Mouse (Mus musculus): ENCODE measurements around the gene Zfp653. TPM values are rescaled to one million over a fixed set of nuclear protein-coding genes. Genes with fewer than 3 reads are reported as not detected.

Gene Zfp653
- polyA plus RNA-seq, 1 experiment from 2014 or later: 14.2 TPM

DNA sequence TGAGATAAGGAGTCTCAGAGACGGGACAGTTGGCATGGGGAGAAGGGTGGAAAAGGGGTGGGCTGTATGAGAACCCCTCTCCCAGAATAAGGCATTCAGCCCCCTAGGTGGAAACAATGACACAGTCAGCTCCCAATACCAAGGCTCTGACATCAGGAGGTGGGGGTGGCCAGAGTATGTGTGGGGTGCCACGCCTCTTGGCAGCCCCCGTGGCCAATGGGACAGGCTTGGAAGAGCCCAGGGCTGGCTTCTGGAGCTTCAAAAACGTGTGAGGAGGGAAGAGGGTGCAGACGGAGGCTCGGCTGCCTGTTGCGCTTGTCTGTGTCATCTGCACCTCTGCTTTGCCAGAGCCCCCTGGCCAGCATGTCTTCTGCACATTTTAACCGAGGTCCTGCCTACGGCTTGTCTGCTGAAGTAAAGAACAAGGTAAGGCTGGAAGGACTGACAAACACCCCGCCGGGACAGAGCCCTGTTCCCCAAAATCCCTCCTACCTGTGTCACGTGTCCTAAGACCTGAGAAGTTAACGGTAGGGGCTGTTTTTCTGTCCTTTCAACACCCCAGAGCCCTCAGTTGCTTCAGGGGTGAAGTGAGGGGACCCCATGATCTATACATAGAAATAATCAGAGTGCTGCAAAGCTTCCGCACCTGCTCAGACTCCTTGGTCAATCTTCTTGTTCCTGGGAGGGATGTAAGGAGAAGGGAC is 28.0 kb upstream of the Zfp653 start, which contains the start of gene Cnn1:
TSS of gene Cnn1 (plus strand) at position 224 of the 704 bp plus-strand sequence.
- Histone ChIP-seq H3K9me3 (ENCODE audit: control insufficient read depth, low read length) (no peaks in the 10 kb centered on the region), H3K36me3 (ENCODE audit: control insufficient read depth, insufficient read depth, low read length) (no peaks in the 10 kb centered on the region), H3K4me1 (ENCODE audit: control insufficient read depth, insufficient read depth, low read length) (no peaks in the 10 kb centered on the region), H3K9ac (replicated peaks; ENCODE audit: low read depth, low read length) (no peak within 1 kb of the TSS), H3K4me3 (ENCODE audit: low read depth, low read length) (no peak within 1 kb of the TSS), H3K4me2 (ENCODE audit: low read depth, low read length) (no peak within 1 kb of the TSS), H3K27me3 (ENCODE audit: control insufficient read depth, insufficient read depth, low read length) (peaks cover 20% of the 10 kb centered on the region), H3K27ac (ENCODE audit: low read depth, low read length) (no peak within 1 kb of the TSS)
- no peak for ATAC-seq (ENCODE audit: low read depth)
- 12% methylated on average over 14 of the region's 14 CpGs for WGBS

DNA sequence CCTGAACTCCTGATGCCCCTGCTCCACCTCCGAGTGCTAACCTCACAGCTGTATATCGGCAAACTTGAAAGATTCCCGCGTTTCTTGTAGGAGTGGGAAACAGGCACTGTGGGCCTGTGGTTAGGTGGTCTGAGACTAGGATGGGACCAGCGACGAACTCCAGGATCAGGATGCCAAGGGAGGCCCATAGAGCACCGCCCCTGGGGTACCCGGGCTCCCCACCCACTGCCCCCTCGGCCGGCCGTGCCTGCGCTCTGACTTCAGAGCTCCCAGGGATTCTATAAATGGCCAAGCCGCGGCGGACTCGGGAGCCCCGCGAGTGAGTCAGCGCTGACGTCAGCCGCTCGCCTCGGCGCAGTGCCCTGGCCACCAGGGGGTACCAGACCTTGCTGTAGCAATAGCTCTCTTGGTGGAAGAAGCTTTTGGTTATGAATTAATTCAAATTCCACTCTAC is 24.7 kb upstream of the Zfp653 start:
- Histone ChIP-seq H3K36me3 (ENCODE audit: control insufficient read depth, insufficient read depth, low read length) (no peaks in the 10 kb centered on the region), H3K4me1 (ENCODE audit: control insufficient read depth, insufficient read depth, low read length) (no peaks in the 10 kb centered on the region), H3K27me3 (ENCODE audit: control insufficient read depth, insufficient read depth, low read length) (peaks cover 16% of the 10 kb centered on the region), H3K9ac (replicated peaks; ENCODE audit: low read depth, low read length) (peak overlapping the region; percentile 52), H3K27ac (ENCODE audit: low read depth, low read length) (no peak overlapping the region), H3K9me3 (ENCODE audit: control insufficient read depth, low read length) (no peaks in the 10 kb centered on the region), H3K4me3 (ENCODE audit: low read depth, low read length) (peak overlapping the region; percentile 22), H3K4me2 (ENCODE audit: low read depth, low read length) (peak overlapping the region; percentile 48)
- peak; percentile 60; the same call in 1 of the 2 replicates for ATAC-seq (ENCODE audit: low read depth)
- 4% methylated on average over 24 of the region's 24 CpGs for WGBS

- no peak for ATAC-seq (ENCODE audit: low read depth)
- Histone ChIP-seq H3K9ac (replicated peaks; ENCODE audit: low read depth, low read length) (no peak overlapping the region), H3K4me3 (ENCODE audit: low read depth, low read length) (no peak overlapping the region), H3K4me1 (ENCODE audit: control insufficient read depth, insufficient read depth, low read length) (no peaks in the 10 kb centered on the region), H3K9me3 (ENCODE audit: control insufficient read depth, low read length) (no peaks in the 10 kb centered on the region), H3K36me3 (ENCODE audit: control insufficient read depth, insufficient read depth, low read length) (no peaks in the 10 kb centered on the region), H3K27ac (ENCODE audit: low read depth, low read length) (no peak overlapping the region), H3K27me3 (ENCODE audit: control insufficient read depth, insufficient read depth, low read length) (peaks cover 1% of the 10 kb centered on the region; the same call in 1 of the 2 replicates), H3K4me2 (ENCODE audit: low read depth, low read length) (no peak overlapping the region)
- 94% methylated on average over 6 of the region's 6 CpGs for WGBS
These were observed 21.6 kb upstream of the Zfp653 start for GRCm38 (mm10) chr9:22092746-22093145.

GRCm38 (mm10) chr9:22089986-22090385 is 18.8 kb upstream of the Zfp653 start:
- H3K4me3 ChIP-seq (ENCODE audit: low read depth, low read length): no peak overlapping the region
- peaks cover 6% of the 10 kb centered on the region for H3K4me1 ChIP-seq (ENCODE audit: control insufficient read depth, insufficient read depth, low read length)
- 93% methylated on average over 7 of the region's 7 CpGs for WGBS
- no peak overlapping the region for H3K4me2 ChIP-seq (ENCODE audit: low read depth, low read length)
- no peaks in the 10 kb centered on the region for H3K36me3 ChIP-seq (ENCODE audit: control insufficient read depth, insufficient read depth, low read length)
- no peaks in the 10 kb centered on the region for H3K9me3 ChIP-seq (ENCODE audit: control insufficient read depth, low read length)
- no peak overlapping the region for H3K27ac ChIP-seq (ENCODE audit: low read depth, low read length)
- ATAC-seq (ENCODE audit: low read depth): no peak
- no peaks in the 10 kb centered on the region for H3K27me3 ChIP-seq (ENCODE audit: control insufficient read depth, insufficient read depth, low read length)
- no peak overlapping the region for H3K9ac ChIP-seq (replicated peaks; ENCODE audit: low read depth, low read length)

DNA sequence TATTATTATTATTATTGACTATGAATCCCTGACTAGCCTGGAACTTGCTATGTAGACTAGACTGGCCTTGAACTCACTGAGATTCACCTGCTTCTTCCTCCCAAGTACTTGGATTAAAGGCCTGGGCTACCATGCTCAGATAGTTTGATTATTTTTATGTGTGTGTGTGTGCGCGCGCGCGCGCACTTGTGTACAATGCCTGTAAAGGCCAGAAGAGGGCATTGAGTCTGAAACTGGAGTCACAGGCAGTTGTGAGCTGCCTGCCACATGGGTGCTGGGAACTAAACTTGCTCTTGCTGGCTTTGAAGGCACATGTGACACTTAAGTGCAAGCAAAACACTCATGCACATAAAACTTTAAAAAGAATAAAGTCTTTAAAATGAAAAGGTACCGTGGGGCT is 18.1 kb upstream of the Zfp653 start:
- no peak for ATAC-seq (ENCODE audit: low read depth)
- Histone ChIP-seq H3K27me3 (ENCODE audit: control insufficient read depth, insufficient read depth, low read length) (no peaks in the 10 kb centered on the region), H3K4me3 (ENCODE audit: low read depth, low read length) (no peak overlapping the region), H3K4me1 (ENCODE audit: control insufficient read depth, insufficient read depth, low read length) (peaks cover 6% of the 10 kb centered on the region), H3K4me2 (ENCODE audit: low read depth, low read length) (no peak overlapping the region), H3K36me3 (ENCODE audit: control insufficient read depth, insufficient read depth, low read length) (no peaks in the 10 kb centered on the region), H3K9ac (replicated peaks; ENCODE audit: low read depth, low read length) (no peak overlapping the region), H3K27ac (ENCODE audit: low read depth, low read length) (no peak overlapping the region), H3K9me3 (ENCODE audit: control insufficient read depth, low read length) (no peaks in the 10 kb centered on the region)
- 97% methylated on average over 7 of the region's 7 CpGs for WGBS

DNA sequence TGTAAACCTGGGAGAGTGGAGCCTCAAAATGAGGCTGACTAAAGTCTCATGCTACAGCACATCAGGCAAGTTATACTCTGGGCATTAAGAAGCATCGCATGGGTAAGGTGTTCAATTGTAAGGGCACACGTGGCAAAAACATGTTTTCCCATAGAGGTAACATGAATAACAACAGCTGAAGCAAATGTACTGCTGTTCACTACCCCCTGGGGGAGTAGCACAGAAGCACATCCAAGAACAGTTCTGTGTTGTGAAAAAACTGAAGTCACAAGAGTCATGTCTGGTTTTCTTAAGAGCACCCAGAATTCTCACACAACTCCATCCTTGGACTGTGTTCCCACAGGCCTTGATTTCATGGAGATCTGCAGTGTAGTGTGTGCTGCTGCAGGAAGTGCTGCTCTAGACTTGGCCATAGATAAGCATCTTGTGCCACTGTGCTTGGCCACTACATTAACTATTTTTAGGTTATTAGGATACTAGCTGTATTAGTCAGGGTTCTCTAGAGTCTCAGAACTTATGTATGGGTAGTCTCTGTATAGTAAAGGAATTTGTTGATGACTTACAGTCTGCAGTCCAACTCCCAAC is 15.9 kb upstream of the Zfp653 start:
- Histone ChIP-seq H3K27ac (ENCODE audit: low read depth, low read length) (no peak overlapping the region), H3K9ac (replicated peaks; ENCODE audit: low read depth, low read length) (no peak overlapping the region), H3K27me3 (ENCODE audit: control insufficient read depth, insufficient read depth, low read length) (no peaks in the 10 kb centered on the region), H3K9me3 (ENCODE audit: control insufficient read depth, low read length) (no peaks in the 10 kb centered on the region), H3K4me3 (ENCODE audit: low read depth, low read length) (no peak overlapping the region), H3K4me2 (ENCODE audit: low read depth, low read length) (no peak overlapping the region), H3K36me3 (ENCODE audit: control insufficient read depth, insufficient read depth, low read length) (no peaks in the 10 kb centered on the region), H3K4me1 (ENCODE audit: control insufficient read depth, insufficient read depth, low read length) (peaks cover 6% of the 10 kb centered on the region)
- WGBS: 87% methylated on average over 2 of the region's 2 CpGs
- no peak for ATAC-seq (ENCODE audit: low read depth)

GRCm38 (mm10) chr9:22086012-22086411 is 14.8 kb upstream of the Zfp653 start:
- H3K27ac ChIP-seq (ENCODE audit: low read depth, low read length): peak overlapping the region; percentile 75; the same call in 1 of the 2 replicates
- 82% methylated on average over 6 of the region's 6 CpGs for WGBS

DNA sequence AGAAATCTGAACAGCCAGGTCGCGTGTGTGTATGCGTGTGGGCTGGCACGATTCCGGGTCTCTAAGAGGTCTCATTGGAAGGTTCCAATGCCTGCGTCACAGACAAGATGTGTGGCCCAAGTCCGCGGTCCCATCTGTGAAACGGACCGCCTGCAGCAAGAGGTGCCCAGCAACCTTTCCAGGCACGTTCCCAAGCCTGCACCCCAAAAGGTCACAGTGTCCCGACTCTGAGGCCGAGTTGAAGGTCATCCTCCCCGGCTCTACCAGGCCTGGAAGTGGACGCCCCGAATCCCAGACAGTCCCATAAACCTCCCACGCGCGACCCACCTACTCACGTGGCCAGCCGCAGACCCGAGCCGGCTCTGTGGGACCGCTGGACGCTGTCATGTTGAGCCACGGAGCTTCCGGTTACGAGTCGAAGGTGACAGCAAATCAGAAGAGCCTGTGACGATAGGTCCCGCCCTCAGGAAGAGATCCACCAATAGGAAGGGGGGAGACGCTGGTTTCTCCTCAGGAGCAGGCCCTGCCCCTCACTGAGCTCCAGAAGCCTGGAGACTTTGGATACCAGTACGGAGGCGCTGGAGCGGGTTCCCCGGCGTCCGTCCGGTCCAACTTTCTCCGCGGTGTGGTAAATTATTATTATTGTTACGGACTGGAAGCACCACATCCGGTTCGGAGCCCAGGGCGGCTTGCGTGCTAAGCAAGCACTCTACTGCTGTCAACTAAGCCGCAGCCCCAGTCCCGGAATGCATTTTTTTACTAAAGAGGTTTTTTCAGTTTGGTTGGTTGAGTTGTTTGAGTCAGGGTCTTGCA is 14.1 kb upstream of the Zfp653 start, which contains the start of gene Ecsit:
TSS of gene Ecsit (minus strand) at position 417 of the 813 bp plus-strand sequence.
- Histone ChIP-seq H3K9ac (replicated peaks; ENCODE audit: low read depth, low read length) (peak within 1 kb of the TSS; percentile 64), H3K4me3 (ENCODE audit: low read depth, low read length) (peak within 1 kb of the TSS; percentile 77), H3K36me3 (ENCODE audit: control insufficient read depth, insufficient read depth, low read length) (no peaks in the 10 kb centered on the region), H3K4me1 (ENCODE audit: control insufficient read depth, insufficient read depth, low read length) (peaks cover 6% of the 10 kb centered on the region), H3K9me3 (ENCODE audit: control insufficient read depth, low read length) (no peaks in the 10 kb centered on the region), H3K4me2 (ENCODE audit: low read depth, low read length) (peak within 1 kb of the TSS; percentile 83), H3K27ac (ENCODE audit: low read depth, low read length) (peak within 1 kb of the TSS; percentile 75), H3K27me3 (ENCODE audit: control insufficient read depth, insufficient read depth, low read length) (no peaks in the 10 kb centered on the region)
- peak; percentile 99 for ATAC-seq (ENCODE audit: low read depth)
- under 1% methylated on average over 48 of the region's 48 CpGs for WGBS

More at GRCm38 (mm10) chr9:22086012-22086411, 14.8 kb upstream of the Zfp653 start:
- Histone ChIP-seq H3K27me3 (ENCODE audit: control insufficient read depth, insufficient read depth, low read length) (no peaks in the 10 kb centered on the region), H3K4me3 (ENCODE audit: low read depth, low read length) (peak overlapping the region; percentile 77), H3K9ac (replicated peaks; ENCODE audit: low read depth, low read length) (peak overlapping the region; percentile 64), H3K4me1 (ENCODE audit: control insufficient read depth, insufficient read depth, low read length) (peaks cover 6% of the 10 kb centered on the region), H3K4me2 (ENCODE audit: low read depth, low read length) (peak overlapping the region; percentile 83), H3K9me3 (ENCODE audit: control insufficient read depth, low read length) (no peaks in the 10 kb centered on the region), H3K36me3 (ENCODE audit: control insufficient read depth, insufficient read depth, low read length) (no peaks in the 10 kb centered on the region)
- no peak for ATAC-seq (ENCODE audit: low read depth)
